Mouse (Mus musculus): ENCODE results near the gene Kmo. TPM values are rescaled to one million over a fixed set of nuclear protein-coding genes. Genes with fewer than 3 reads are reported as not detected.
A peak's percentile ranks its signal among the peaks of the same experiment; 100 is the strongest.

The Kmo gene
- total RNA-seq (2017): 2.3 and 4.4 TPM in 2 replicates

GRCm38 (mm10) chr1:175619814-175620431, at the start of gene Kmo:
Kmo (plus strand) TSS chr1:175620381.
- no peak for ATAC-seq (replicated peaks in 1 of 2; ENCODE audit: insufficient read depth in 1 of 2, low FRiP score in 2 of 2, low TSS enrichment in 1 of 2, low read depth in 1 of 2, poor library complexity in 2 of 2, severe bottlenecking in 2 of 2)

- no peak for ATAC-seq (replicated peaks in 1 of 2; ENCODE audit: insufficient read depth in 1 of 2, low FRiP score in 2 of 2, low TSS enrichment in 1 of 2, low read depth in 1 of 2, poor library complexity in 2 of 2, severe bottlenecking in 2 of 2)
These were observed 46.1 kb upstream of the Kmo start for GRCm38 (mm10) chr1:175574129-175574528.

- no peak for ATAC-seq (replicated peaks in 1 of 2; ENCODE audit: insufficient read depth in 1 of 2, low FRiP score in 2 of 2, low TSS enrichment in 1 of 2, low read depth in 1 of 2, poor library complexity in 2 of 2, severe bottlenecking in 2 of 2)
These were observed 41.6 kb upstream of the Kmo start for GRCm38 (mm10) chr1:175578425-175579096.

- no peak for ATAC-seq (replicated peaks in 1 of 2; ENCODE audit: insufficient read depth in 1 of 2, low FRiP score in 2 of 2, low TSS enrichment in 1 of 2, low read depth in 1 of 2, poor library complexity in 2 of 2, severe bottlenecking in 2 of 2)
These were observed 40.5 kb upstream of the Kmo start for GRCm38 (mm10) chr1:175579598-175580235.

- ATAC-seq (replicated peaks in 1 of 2; ENCODE audit: insufficient read depth in 1 of 2, low FRiP score in 2 of 2, low TSS enrichment in 1 of 2, low read depth in 1 of 2, poor library complexity in 2 of 2, severe bottlenecking in 2 of 2): no peak
These were observed 39.8 kb upstream of the Kmo start for GRCm38 (mm10) chr1:175580346-175580745.

- ATAC-seq (replicated peaks in 1 of 2; ENCODE audit: insufficient read depth in 1 of 2, low FRiP score in 2 of 2, low TSS enrichment in 1 of 2, low read depth in 1 of 2, poor library complexity in 2 of 2, severe bottlenecking in 2 of 2): no peak
These were observed 37.4 kb upstream of the Kmo start for GRCm38 (mm10) chr1:175582799-175583198.

GRCm38 (mm10) chr1:175585267-175585666, 34.9 kb upstream of the Kmo start:
- ATAC-seq (replicated peaks in 1 of 2; ENCODE audit: insufficient read depth in 1 of 2, low FRiP score in 2 of 2, low TSS enrichment in 1 of 2, low read depth in 1 of 2, poor library complexity in 2 of 2, severe bottlenecking in 2 of 2): no peak

GRCm38 (mm10) chr1:175586656-175587055, 33.5 kb upstream of the Kmo start:
- no peak for ATAC-seq (replicated peaks in 1 of 2; ENCODE audit: insufficient read depth in 1 of 2, low FRiP score in 2 of 2, low TSS enrichment in 1 of 2, low read depth in 1 of 2, poor library complexity in 2 of 2, severe bottlenecking in 2 of 2)

- no peak for ATAC-seq (replicated peaks in 1 of 2; ENCODE audit: insufficient read depth in 1 of 2, low FRiP score in 2 of 2, low TSS enrichment in 1 of 2, low read depth in 1 of 2, poor library complexity in 2 of 2, severe bottlenecking in 2 of 2)
These were observed 27.3 kb upstream of the Kmo start for GRCm38 (mm10) chr1:175592832-175593231.

- peak in 1 of 2 experiments; percentile 7; a peak in 1 of 4 replicates for ATAC-seq (replicated peaks in 1 of 2; ENCODE audit: insufficient read depth in 1 of 2, low FRiP score in 2 of 2, low TSS enrichment in 1 of 2, low read depth in 1 of 2, poor library complexity in 2 of 2, severe bottlenecking in 2 of 2)
These were observed 17.9 kb upstream of the Kmo start for GRCm38 (mm10) chr1:175602231-175602630.

- no peak for ATAC-seq (replicated peaks in 1 of 2; ENCODE audit: insufficient read depth in 1 of 2, low FRiP score in 2 of 2, low TSS enrichment in 1 of 2, low read depth in 1 of 2, poor library complexity in 2 of 2, severe bottlenecking in 2 of 2)
These were observed 16.8 kb upstream of the Kmo start for GRCm38 (mm10) chr1:175603390-175603789.

- ATAC-seq (replicated peaks in 1 of 2; ENCODE audit: insufficient read depth in 1 of 2, low FRiP score in 2 of 2, low TSS enrichment in 1 of 2, low read depth in 1 of 2, poor library complexity in 2 of 2, severe bottlenecking in 2 of 2): no peak
These were observed 12.9 kb upstream of the Kmo start for GRCm38 (mm10) chr1:175607308-175607707.

- no peak for ATAC-seq (replicated peaks in 1 of 2; ENCODE audit: insufficient read depth in 1 of 2, low FRiP score in 2 of 2, low TSS enrichment in 1 of 2, low read depth in 1 of 2, poor library complexity in 2 of 2, severe bottlenecking in 2 of 2)
These were observed 12.2 kb upstream of the Kmo start for GRCm38 (mm10) chr1:175607838-175608585.

- no peak for ATAC-seq (replicated peaks in 1 of 2; ENCODE audit: insufficient read depth in 1 of 2, low FRiP score in 2 of 2, low TSS enrichment in 1 of 2, low read depth in 1 of 2, poor library complexity in 2 of 2, severe bottlenecking in 2 of 2)
These were observed 11.5 kb upstream of the Kmo start for GRCm38 (mm10) chr1:175608708-175609107.

- ATAC-seq (replicated peaks in 1 of 2; ENCODE audit: insufficient read depth in 1 of 2, low FRiP score in 2 of 2, low TSS enrichment in 1 of 2, low read depth in 1 of 2, poor library complexity in 2 of 2, severe bottlenecking in 2 of 2): no peak
These were observed 5.2 kb upstream of the Kmo start for GRCm38 (mm10) chr1:175614992-175615391.

GRCm38 (mm10) chr1:175623656-175624055, 3.5 kb downstream of the Kmo start:
- ATAC-seq (replicated peaks in 1 of 2; ENCODE audit: insufficient read depth in 1 of 2, low FRiP score in 2 of 2, low TSS enrichment in 1 of 2, low read depth in 1 of 2, poor library complexity in 2 of 2, severe bottlenecking in 2 of 2): no peak

GRCm38 (mm10) chr1:175625257-175625879, 5.2 kb downstream of the Kmo start, which contains the start of gene Fh1:
Fh1 (minus strand) TSS chr1:175625635.
- ATAC-seq (replicated peaks in 1 of 2; ENCODE audit: insufficient read depth in 1 of 2, low FRiP score in 2 of 2, low TSS enrichment in 1 of 2, low read depth in 1 of 2, poor library complexity in 2 of 2, severe bottlenecking in 2 of 2): peak; percentile 98 to 99
